Mouse (Mus musculus) heart, embryonic 11.5 days (tissue): ENCODE results near the gene Mcf2l. TPM values are rescaled to one million over a fixed set of nuclear protein-coding genes. Genes with fewer than 3 reads are reported as not detected.

Source experiments
- ATAC-seq: fragments of 200-750 bp; cut with Nextera tagmentation; replicated peaks from 2 replicates; pipeline ENCODE4 v1.8.0; 2017; ENCODE audit warnings: moderate library complexity; ENCODE audit not compliant: insufficient number of reproducible peaks, low FRiP score, low TSS enrichment
- H3K27ac ChIP-seq: fragments of 300-500 bp; sonication (generic); 2 replicates; pipeline ENCODE4 v1.5.1; 2014; ENCODE audit warnings: mild to moderate bottlenecking, low read depth, low read length
- H3K27me3 ChIP-seq: fragments of 300-500 bp; sonication (generic); 2 replicates; pipeline ENCODE4 v1.6.1; 2014; ENCODE audit warnings: mild to moderate bottlenecking, low read length, mixed read lengths; ENCODE audit not compliant: control insufficient read depth, insufficient read depth
- H3K36me3 ChIP-seq: fragments of 300-500 bp; sonication (generic); 2 replicates; pipeline ENCODE4 v1.6.1; 2014; ENCODE audit warnings: mild to moderate bottlenecking, low read length, moderate library complexity, mixed read lengths; ENCODE audit not compliant: control insufficient read depth, insufficient read depth
- H3K4me1 ChIP-seq: fragments of 300-500 bp; sonication (generic); 2 replicates; pipeline ENCODE4 v1.6.1; 2014; ENCODE audit warnings: low read length; ENCODE audit not compliant: control insufficient read depth, insufficient read depth
- H3K4me2 ChIP-seq: fragments of 300-500 bp; sonication (generic); 2 replicates; pipeline ENCODE4 v1.6.1; 2014; ENCODE audit warnings: mild to moderate bottlenecking, moderate library complexity
- H3K4me3 ChIP-seq: fragments of 300-500 bp; sonication (generic); 2 replicates; pipeline ENCODE4 v1.5.1; 2014; ENCODE audit warnings: low read depth, low read length
- H3K9ac ChIP-seq: fragments of 300-500 bp; sonication (generic); 2 replicates; pipeline ENCODE4 v1.6.1; 2014; ENCODE audit warnings: mild to moderate bottlenecking, low read depth, low read length, moderate library complexity
- H3K9me3 ChIP-seq: fragments of 300-500 bp; sonication (generic); replicated peaks from 2 replicates; pipeline ENCODE4 v1.6.1; 2016; ENCODE audit warnings: low read length; ENCODE audit not compliant: control insufficient read depth
- WGBS: fragments of 180-500 bp; shearing (Covaris S2); extraction: QIAGEN DNeasy Blood & Tissue Kit; methylation state at CpG from one replicate; pipeline ENCODE4 v1.1.7; 2014; ENCODE audit not compliant: insufficient replicate concordance; 5-methylcytosine and 5-hydroxymethylcytosine counted together
- polyA plus RNA-seq: library from polyadenylated mRNA; unstranded; fragments of >200 nt; fragmentation: Nextera tagmentation; extraction: Ambion mirVana; gene quantifications from 2 replicates; pipeline ENCODE4 v1.2.1, GENCODE M21; 2014

Gene Mcf2l
- polyA plus RNA-seq, 1 experiment from 2014 or later = 8.8 TPM

DNA sequence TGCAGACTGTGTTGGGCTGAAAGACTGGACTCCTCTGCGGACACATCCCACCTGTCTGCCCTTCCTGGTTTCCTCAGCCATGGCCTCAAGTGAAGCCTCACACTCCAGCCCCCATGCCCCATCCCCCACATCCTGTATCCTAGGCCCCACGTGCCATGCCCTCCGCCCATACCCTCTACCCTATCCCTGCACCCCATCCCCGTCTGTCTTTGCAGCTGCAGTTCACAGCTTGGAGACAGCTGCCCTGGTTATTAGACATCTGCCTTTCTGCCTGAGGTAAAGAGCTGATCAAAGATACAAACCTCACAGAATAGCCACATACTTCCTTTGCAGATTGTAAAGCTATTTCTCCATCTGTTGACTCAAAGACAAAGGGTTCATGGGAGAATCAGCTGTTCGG is 83.3 kb downstream of the Mcf2l start:
- WGBS = 59% methylated on average over 5 of the region's 5 CpGs
- Histone ChIP-seq H3K36me3 (no peaks in the 10 kb centered on the region), H3K27me3 (no peaks in the 10 kb centered on the region), H3K4me2 (no peak overlapping the region), H3K4me1 (0 out of 2 replicates have a peak, but pooled peaks cover 2% of the 10 kb centered on the region), H3K4me3 (no peak overlapping the region), H3K9me3 (no peaks in the 10 kb centered on the region), H3K27ac (no peak overlapping the region), H3K9ac (no peak overlapping the region)
- no peak for ATAC-seq

DNA sequence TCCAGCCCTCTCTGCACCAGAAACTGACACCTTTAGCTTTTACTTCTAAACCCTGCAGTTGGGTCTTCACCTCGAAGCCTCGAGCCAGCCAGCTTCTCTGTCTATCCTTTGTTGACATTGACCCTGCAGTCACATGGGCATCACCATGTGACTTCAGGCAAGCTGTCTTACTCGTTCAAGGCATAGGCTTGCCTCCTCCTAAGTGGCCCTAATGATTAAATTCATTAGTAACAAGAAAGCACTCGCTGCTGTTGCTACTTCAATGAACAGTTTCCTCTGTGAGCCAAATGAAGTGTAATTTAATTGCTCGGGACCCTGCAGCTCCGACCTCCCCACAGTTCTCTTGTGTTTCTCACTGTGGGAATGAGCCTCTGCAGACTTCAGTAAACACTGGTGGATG is 83.8 kb downstream of the Mcf2l start:
- no peak overlapping the region for H3K27ac ChIP-seq
- H3K36me3 ChIP-seq = no peaks in the 10 kb centered on the region
- 0 out of 2 replicates have a peak, but pooled peaks cover 2% of the 10 kb centered on the region for H3K4me1 ChIP-seq
- no peak overlapping the region for H3K4me2 ChIP-seq
- H3K9me3 ChIP-seq = no peaks in the 10 kb centered on the region
- WGBS = 52% methylated on average over 6 of the region's 6 CpGs
- H3K27me3 ChIP-seq = no peaks in the 10 kb centered on the region
- no peak for ATAC-seq
- no peak overlapping the region for H3K9ac ChIP-seq
- H3K4me3 ChIP-seq = no peak overlapping the region

DNA sequence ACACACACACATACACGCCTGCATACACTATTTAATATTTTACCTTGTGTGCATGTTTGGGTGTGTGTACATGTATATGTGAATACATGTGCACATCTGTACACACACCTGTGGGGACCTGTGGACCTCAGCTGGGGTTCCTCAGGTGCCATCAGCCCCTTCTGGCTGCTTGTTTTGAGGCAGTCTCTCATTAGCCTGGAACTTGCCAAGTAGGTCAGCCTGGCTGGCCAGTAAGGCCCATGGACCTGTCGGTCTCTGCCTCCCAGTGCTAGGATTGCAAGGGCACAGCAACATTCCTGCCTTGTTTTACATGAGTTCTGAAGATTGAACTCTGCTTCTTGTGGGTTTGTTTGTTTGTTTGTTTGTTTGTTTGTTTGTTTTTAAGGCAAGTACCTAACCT is 87.0 kb downstream of the Mcf2l start:
- H3K4me2 ChIP-seq = no peak overlapping the region
- no peaks in the 10 kb centered on the region for H3K36me3 ChIP-seq
- H3K27ac ChIP-seq = no peak overlapping the region
- 81% methylated on average over 2 of the region's 2 CpGs for WGBS
- 0 out of 2 replicates have a peak, but pooled peaks cover 2% of the 10 kb centered on the region for H3K4me1 ChIP-seq
- no peak overlapping the region for H3K9ac ChIP-seq
- H3K4me3 ChIP-seq = no peak overlapping the region
- no peak for ATAC-seq
- no peaks in the 10 kb centered on the region for H3K27me3 ChIP-seq
- H3K9me3 ChIP-seq = no peaks in the 10 kb centered on the region

DNA sequence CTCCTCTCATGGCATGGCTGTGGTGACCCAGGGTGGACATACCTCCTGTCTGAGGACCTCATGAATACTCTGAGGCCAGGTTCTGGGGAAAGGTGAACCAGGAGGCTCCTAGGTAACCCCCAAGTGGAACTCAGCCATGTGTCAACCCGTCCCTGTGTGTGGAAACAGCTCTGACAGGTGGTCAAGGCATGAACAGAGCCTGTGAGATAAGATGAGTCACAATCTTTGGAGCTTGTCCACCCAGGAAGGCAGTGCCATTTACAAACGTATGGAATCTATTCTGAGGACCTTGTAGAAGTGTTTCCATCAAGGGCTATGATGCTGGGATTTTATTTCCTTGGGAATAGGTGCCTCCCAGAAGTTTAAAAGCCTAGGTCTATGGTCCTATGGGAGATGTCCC is 87.6 kb downstream of the Mcf2l start:
- Histone ChIP-seq H3K9me3 (no peaks in the 10 kb centered on the region), H3K4me2 (no peak overlapping the region), H3K27ac (no peak overlapping the region), H3K27me3 (no peaks in the 10 kb centered on the region), H3K9ac (no peak overlapping the region), H3K4me3 (no peak overlapping the region), H3K4me1 (0 out of 2 replicates have a peak, but pooled peaks cover 2% of the 10 kb centered on the region), H3K36me3 (no peaks in the 10 kb centered on the region)
- WGBS = 39% methylated on average over 2 of the region's 2 CpGs
- ATAC-seq = no peak

DNA sequence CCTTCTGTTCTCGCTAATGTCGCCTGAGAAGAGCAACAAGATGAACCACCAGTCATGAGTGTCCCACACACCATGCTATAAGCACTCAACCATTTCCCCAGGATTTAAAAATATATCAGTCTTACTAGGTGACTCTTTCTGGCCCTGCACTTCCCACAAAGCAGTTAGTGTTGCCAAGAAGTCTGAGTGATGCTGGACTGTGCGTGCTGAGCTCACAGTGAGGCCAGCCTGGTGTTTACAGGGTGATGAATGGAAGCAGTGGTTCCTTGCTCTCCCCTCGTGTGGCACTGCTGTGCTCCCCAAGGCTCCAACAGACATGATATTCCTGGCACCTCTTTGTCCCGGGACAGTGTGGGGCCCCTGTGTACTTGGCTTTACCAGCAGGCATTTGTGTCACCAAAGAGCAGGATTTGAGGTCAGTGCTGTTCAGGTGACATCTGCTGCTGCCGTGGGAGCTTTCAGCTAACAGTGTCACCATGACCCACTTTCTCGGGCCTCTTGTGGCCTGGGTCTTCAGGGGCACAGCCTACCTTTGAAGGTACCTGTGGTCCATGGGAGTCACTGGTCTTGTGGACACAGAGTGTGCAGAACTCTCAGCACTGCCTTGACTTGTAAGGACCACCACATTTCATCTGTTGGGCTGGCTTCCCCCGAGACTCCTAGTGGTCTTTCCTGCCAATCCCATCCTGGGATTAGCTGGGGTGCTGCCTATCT is 88.4 kb downstream of the Mcf2l start:
- Histone ChIP-seq H3K27ac (no peak overlapping the region), H3K9ac (no peak overlapping the region), H3K9me3 (no peaks in the 10 kb centered on the region), H3K36me3 (no peaks in the 10 kb centered on the region), H3K4me3 (no peak overlapping the region), H3K4me2 (no peak overlapping the region), H3K27me3 (no peaks in the 10 kb centered on the region), H3K4me1 (0 out of 2 replicates have a peak, but pooled peaks cover 2% of the 10 kb centered on the region)
- 65% methylated on average over 8 of the region's 8 CpGs for WGBS
- no peak for ATAC-seq

DNA sequence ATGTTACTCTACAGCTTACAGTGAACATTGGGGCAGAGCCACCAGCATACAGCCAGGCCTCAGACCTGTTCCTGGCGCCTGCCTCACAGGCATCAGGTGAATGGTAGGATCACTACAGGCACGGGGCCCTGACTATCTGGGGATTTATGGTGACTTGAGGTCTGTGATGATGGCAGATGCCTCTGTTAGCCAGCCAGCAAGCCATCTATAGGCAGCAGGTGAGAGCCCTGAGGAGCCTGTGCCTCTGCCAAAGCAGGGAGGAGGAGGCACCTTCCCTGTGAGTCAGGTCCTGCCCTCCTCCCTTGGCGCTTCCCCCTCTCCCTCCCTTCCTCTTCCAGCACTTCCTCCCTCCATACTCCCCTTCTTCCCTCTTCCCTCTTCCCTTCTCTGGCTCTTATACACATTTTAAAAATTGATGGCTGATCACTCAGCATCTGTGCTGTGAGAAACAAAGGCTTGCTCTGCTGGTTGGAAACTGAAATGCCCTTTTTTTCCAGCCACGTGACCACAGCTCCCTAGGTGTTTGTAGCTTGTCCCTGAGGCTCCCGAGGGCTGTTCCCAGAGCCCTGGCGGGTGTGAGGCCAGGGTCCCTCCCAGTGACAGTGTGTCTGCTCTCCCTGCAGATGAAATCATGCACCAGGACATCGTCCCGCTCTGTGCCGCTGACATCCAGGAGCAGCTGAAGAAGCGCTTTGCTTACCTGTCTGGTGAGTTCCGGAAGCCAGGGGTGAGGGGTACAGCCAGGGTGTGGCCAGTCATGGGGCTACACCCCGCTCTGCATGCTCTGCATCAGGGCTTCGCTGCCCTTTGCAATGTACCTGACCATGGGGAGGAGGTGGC is 89.2 kb downstream of the Mcf2l start:
- Histone ChIP-seq H3K27ac (no peak overlapping the region), H3K9me3 (no peaks in the 10 kb centered on the region), H3K4me1 (0 out of 2 replicates have a peak, but pooled peaks cover 2% of the 10 kb centered on the region), H3K4me3 (no peak overlapping the region), H3K27me3 (no peaks in the 10 kb centered on the region), H3K4me2 (no peak overlapping the region), H3K9ac (no peak overlapping the region), H3K36me3 (no peaks in the 10 kb centered on the region)
- ATAC-seq = no peak
- 58% methylated on average over 13 of the region's 13 CpGs for WGBS

DNA sequence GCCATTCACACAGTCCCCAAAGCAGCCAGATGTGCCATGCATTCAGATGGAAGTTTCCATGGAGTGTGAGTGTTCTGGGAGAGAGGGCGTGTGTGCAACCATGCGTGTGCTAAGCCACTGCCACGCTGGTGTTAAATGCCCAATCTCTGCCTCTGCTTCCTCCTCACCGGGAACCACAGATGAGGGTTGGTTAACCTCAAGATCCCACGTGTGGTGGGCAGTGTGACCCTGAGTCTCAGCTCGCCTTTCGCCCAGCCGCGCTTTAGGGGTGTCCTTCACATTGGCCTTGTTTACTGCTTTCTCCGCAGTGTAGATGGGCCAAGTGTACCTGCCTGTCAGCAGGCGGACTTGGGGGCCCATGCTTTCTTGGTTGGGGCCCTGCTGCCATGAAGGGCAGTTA is 102.7 kb downstream of the Mcf2l start:
- Histone ChIP-seq H3K9me3 (no peaks in the 10 kb centered on the region), H3K9ac (no peak overlapping the region), H3K36me3 (no peaks in the 10 kb centered on the region), H3K27me3 (no peaks in the 10 kb centered on the region), H3K4me1 (0 out of 2 replicates have a peak, but pooled peaks cover 7% of the 10 kb centered on the region), H3K27ac (no peak overlapping the region), H3K4me3 (no peak overlapping the region), H3K4me2 (no peak overlapping the region)
- 82% methylated on average over 11 of the region's 11 CpGs for whole genome bisulfite sequencing
- ATAC-seq = no peak

DNA sequence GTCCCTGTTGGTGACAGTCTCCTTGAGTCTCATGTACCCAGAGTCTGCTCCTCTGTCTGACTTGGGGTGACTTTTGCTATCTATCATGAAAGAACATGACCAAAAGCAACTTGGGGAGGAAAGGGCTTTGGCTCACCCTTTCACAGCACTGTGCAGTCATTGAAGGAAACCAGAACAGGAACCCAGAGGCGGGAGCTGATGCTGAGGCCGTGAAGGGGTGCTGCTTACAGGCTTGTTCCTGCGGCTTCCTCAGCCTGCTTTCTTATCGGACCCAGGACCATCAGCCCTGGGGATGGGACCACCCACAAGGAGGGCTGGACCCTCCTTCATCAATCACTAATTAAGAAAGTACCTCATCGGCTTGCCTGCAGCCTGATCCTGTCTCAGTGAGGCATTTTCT is 103.1 kb downstream of the Mcf2l start:
- Histone ChIP-seq H3K4me2 (no peak overlapping the region), H3K9me3 (no peaks in the 10 kb centered on the region), H3K36me3 (no peaks in the 10 kb centered on the region), H3K9ac (no peak overlapping the region), H3K4me3 (no peak overlapping the region), H3K27me3 (no peaks in the 10 kb centered on the region), H3K27ac (no peak overlapping the region), H3K4me1 (0 out of 2 replicates have a peak, but pooled peaks cover 7% of the 10 kb centered on the region)
- no peak for ATAC-seq
- WGBS = 35% methylated on average over 5 of the region's 5 CpGs
